Mouse (Mus musculus): ENCODE data around the gene H2-M10.6.

H2-M10.6 gene

GRCm38 (mm10) chr17:36840961-36841445, 29.0 kb downstream of the H2-M10.6 start:
- DNase-seq (ENCODE audit: low spot score in 2 of 2) = no peak

GRCm38 (mm10) chr17:36843696-36844095, 31.7 kb downstream of the H2-M10.6 start:
- no peak for DNase-seq (ENCODE audit: low spot score in 2 of 2)

- no peak for DNase-seq (ENCODE audit: low spot score in 2 of 2)
Measured at GRCm38 (mm10) chr17:36844286-36844719, 32.3 kb downstream of the H2-M10.6 start.

GRCm38 (mm10) chr17:36844725-36845124, 32.8 kb downstream of the H2-M10.6 start:
- no peak for DNase-seq (ENCODE audit: low spot score in 2 of 2)

- no peak for DNase-seq (ENCODE audit: low spot score in 2 of 2)
Measured at GRCm38 (mm10) chr17:36848911-36849310, 36.9 kb downstream of the H2-M10.6 start.

- no peak for DNase-seq (ENCODE audit: low spot score in 2 of 2)
Measured at GRCm38 (mm10) chr17:36849992-36850391, 38.0 kb downstream of the H2-M10.6 start.

- no peak for DNase-seq (ENCODE audit: low spot score in 2 of 2)
Measured at GRCm38 (mm10) chr17:36851200-36851599, 39.2 kb downstream of the H2-M10.6 start.

- no peak for DNase-seq (ENCODE audit: low spot score in 2 of 2)
Measured at GRCm38 (mm10) chr17:36851627-36852026, 39.7 kb downstream of the H2-M10.6 start.

- DNase-seq (ENCODE audit: low spot score in 2 of 2) = no peak
Measured at GRCm38 (mm10) chr17:36855484-36855883, 43.5 kb downstream of the H2-M10.6 start.

GRCm38 (mm10) chr17:36856236-36856635, 44.3 kb downstream of the H2-M10.6 start:
- no peak for DNase-seq (ENCODE audit: low spot score in 2 of 2)

- no peak for DNase-seq (ENCODE audit: low spot score in 2 of 2)
Measured at GRCm38 (mm10) chr17:36858181-36858580, 46.2 kb downstream of the H2-M10.6 start.

- DNase-seq (ENCODE audit: low spot score in 2 of 2) = no peak
Measured at GRCm38 (mm10) chr17:36861680-36862079, 49.7 kb downstream of the H2-M10.6 start.

Measured in cerebellum, postnatal 4 days (tissue).